Mouse (Mus musculus) skeletal muscle tissue, adult 2 months (tissue): ENCODE results near the gene Cdpf1.

Experiments
- DNase-seq: peaks from one replicate; pipeline ENCODE4 v3.0.0-alpha.2; 2012; ENCODE audit warnings: low read depth, low spot score

The Cdpf1 gene

GRCm38 (mm10) chr15:85766677-85767076 lies 44.8 kb downstream of the Cdpf1 start:
- no peak for DNase-seq

DNA sequence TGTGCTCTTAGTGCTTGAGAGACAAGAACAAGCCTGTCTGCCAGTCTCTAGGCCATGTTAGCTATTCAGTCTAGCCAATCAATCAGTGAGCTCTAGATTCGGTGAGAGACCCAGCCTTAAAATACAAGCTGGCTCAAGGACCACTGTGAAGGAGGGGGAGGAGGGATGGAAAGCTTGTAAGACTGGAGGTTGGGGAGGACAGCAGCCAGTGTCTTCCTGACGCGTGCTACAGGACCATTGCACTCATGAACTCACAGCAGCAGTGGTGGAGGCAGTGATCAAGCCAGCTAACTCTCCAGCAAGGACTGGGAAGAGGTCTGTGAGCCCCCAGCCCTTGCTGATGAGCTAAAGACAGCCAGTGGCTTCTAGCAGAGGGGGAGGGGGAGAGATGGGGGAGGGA lies 46.5 kb downstream of the Cdpf1 start:
- no peak for DNase-seq

DNA sequence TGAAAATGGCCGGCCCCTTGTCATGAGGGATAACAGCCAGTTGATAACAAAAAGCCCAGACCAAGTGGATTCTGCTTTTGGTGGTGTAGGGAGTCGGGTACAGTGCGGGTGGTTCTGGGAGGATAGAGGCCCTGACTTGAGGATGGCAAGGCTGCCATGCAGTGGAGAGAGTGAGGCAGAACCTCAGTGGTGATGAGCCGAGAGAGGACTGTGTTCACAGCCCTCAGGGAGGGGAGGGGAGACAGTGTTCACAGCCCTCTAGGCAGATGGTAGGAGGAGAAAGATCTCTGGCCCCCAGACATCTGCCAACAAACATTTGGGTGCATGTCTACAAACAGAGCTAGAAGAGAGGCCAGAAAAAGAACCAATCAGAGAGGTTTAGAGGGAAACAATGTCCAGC lies 48.7 kb downstream of the Cdpf1 start:
- no peak for DNase-seq

DNA sequence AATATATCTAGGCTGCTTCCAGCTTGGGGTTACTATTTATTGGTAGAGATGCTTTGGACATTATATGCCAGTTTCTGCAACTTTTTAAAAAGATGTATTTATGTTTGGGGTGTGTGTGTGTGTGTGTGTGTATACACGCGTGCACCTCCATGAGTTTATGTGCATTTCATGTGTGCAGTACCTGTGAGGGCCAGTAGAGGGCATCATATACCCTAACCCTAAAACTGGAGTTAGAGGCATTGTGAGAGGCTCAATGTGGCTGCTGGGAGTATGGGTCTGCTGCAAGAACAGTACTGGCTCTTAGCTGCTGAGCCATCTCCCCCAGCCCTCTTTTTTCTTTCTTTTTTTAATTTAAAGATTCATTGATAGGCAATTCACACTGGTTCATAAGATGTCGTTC lies 53.7 kb downstream of the Cdpf1 start:
- DNase-seq, result no peak
